Mouse (Mus musculus) heart, postnatal 0 days (tissue): ENCODE measurements at regions not wholly inside any gene's neighbourhood (a gene's known extent, or its start where the extent isn't known, plus 50 kb on each side); places are given as distances from the start of the nearest gene placed in this dataset.

ENCODE experiments used
- CTCF ChIP-seq: IDR thresholded peaks from 2 replicates; pipeline ENCODE4 v1.5.1; 2016; ENCODE audit warnings: antibody characterized with exemption, control low read depth, low read depth
- EP300 ChIP-seq: IDR thresholded peaks from 2 replicates; pipeline ENCODE4 v1.6.1; 2016; ENCODE audit warnings: antibody characterized with exemption, low read depth

GRCm38 (mm10) chr12:30430641-30431040 is 57.5 kb upstream of the Sntg2 start:
- TF ChIP-seq CTCF (no peak), EP300 (no peak)
